Mouse (Mus musculus) liver, embryonic 11.5 days (tissue): ENCODE measurements around the gene Fkbp1a. TPM values are rescaled to one million over a fixed set of nuclear protein-coding genes. Genes with fewer than 3 reads are reported as not detected.

ENCODE experiments used
- ATAC-seq: fragments of 200-750 bp; cut with Nextera tagmentation; replicated peaks from 2 replicates; pipeline ENCODE4 v1.8.0; 2017; ENCODE audit warnings: moderate number of reproducible peaks, mild to moderate bottlenecking, moderate TSS enrichment, moderate library complexity; ENCODE audit not compliant: low FRiP score
- DNase-seq: peaks from one replicate; pipeline ENCODE4 v3.0.0-alpha.2; 2017; ENCODE audit warnings: low spot score
- H3K27ac ChIP-seq: fragments of 300-500 bp; sonication (generic); 2 replicates; pipeline ENCODE4 v1.5.1; 2014; ENCODE audit warnings: mild to moderate bottlenecking, low read depth, low read length, control low read depth
- H3K27me3 ChIP-seq: fragments of 300-500 bp; sonication (generic); replicated peaks from 2 replicates; pipeline ENCODE4 v1.6.1; 2014; ENCODE audit warnings: low read length, mixed read lengths; ENCODE audit not compliant: control insufficient read depth, insufficient read depth
- H3K36me3 ChIP-seq: fragments of 300-500 bp; sonication (generic); 2 replicates; pipeline ENCODE4 v1.6.1; 2014; ENCODE audit warnings: mild to moderate bottlenecking, low read length, moderate library complexity, mixed read lengths; ENCODE audit not compliant: control insufficient read depth, insufficient read depth
- H3K4me1 ChIP-seq: fragments of 300-500 bp; sonication (generic); replicated peaks from 2 replicates; pipeline ENCODE4 v1.6.1; 2014; ENCODE audit warnings: low read length, mixed read lengths; ENCODE audit not compliant: control insufficient read depth, insufficient read depth
- H3K4me2 ChIP-seq: fragments of 300-500 bp; sonication (generic); 2 replicates; pipeline ENCODE4 v1.6.1; 2014; ENCODE audit warnings: mild to moderate bottlenecking, control low read depth, moderate library complexity
- H3K4me3 ChIP-seq: fragments of 300-500 bp; sonication (generic); 2 replicates; pipeline ENCODE4 v1.5.1; 2014; ENCODE audit warnings: low read depth, low read length, control low read depth
- H3K9ac ChIP-seq: fragments of 300-500 bp; sonication (generic); 2 replicates; pipeline ENCODE4 v1.6.1; 2014; ENCODE audit warnings: low read depth, low read length, control low read depth
- H3K9me3 ChIP-seq: fragments of 300-500 bp; sonication (generic); 2 replicates; pipeline ENCODE4 v1.6.1; 2016; ENCODE audit warnings: low read length, inconsistent platforms, mixed read lengths; ENCODE audit not compliant: control insufficient read depth
- WGBS: fragments of 180-500 bp; shearing (Covaris S2); extraction: QIAGEN DNeasy Blood & Tissue Kit; methylation state at CpG from one replicate; pipeline ENCODE4 v1.1.7; 2014; 5-methylcytosine and 5-hydroxymethylcytosine counted together
- polyA plus RNA-seq: library from polyadenylated mRNA; unstranded; fragments of >200 nt; fragmentation: Nextera tagmentation; extraction: Ambion mirVana; gene quantifications from 2 replicates; pipeline ENCODE4 v1.2.1, GENCODE M21; 2014

Gene Fkbp1a
- polyA plus RNA-seq = 428 and 455 TPM in 2 replicates

DNA sequence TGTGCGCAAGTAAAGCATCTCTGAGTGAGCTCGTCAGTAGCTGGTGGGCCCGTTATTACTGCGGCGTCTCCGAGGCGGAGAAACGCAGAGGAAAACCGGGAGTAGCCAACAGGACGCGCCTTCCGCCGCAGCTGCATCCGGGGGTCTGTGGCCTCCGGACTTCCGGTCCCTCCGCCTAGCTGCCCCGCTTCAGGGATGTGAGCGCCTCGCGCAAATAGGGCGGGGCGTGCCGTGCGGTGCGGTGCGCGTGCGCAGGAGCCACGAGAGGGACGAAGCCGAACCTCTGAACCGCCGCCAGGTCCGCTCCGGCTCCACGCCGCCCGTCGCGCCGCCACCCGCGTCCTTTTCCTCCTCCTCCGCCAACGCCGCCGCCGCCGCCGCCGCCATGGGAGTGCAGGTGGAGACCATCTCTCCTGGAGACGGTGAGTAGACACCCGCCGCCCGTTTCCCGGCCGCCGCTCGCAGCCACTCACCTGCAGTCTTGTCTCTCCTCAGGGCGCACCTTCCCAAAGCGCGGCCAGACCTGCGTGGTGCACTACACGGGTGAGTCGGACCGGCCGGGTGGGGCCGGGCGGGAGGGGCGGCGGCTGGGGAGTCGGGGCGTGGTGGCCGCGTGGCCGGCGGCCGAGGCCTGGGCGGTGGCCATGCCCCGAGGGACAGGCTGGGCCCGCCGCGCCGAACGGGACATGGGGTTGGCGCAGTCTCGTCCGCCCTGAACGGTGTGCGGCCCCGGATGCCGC lies at the start of gene Fkbp1a:
Fkbp1a (plus strand) TSS at position 161 of the 740 bp plus-strand sequence.
- Histone ChIP-seq H3K27ac (peak within 1 kb of the TSS; percentile 91), H3K4me2 (peak within 1 kb of the TSS; percentile 91), H3K4me1 (peaks cover 25% of the 10 kb centered on the region), H3K27me3 (no peaks in the 10 kb centered on the region), H3K36me3 (peaks cover 13% of the 10 kb centered on the region; the same call in 1 of the 2 replicates), H3K9ac (peak within 1 kb of the TSS; percentile 95), H3K4me3 (peak within 1 kb of the TSS; percentile 94), H3K9me3 (no peaks in the 10 kb centered on the region)
- ATAC-seq (peak; percentile 95), DNase-seq (peak; percentile 92)
- under 1% methylated on average over 85 of the region's 93 CpGs for WGBS

DNA sequence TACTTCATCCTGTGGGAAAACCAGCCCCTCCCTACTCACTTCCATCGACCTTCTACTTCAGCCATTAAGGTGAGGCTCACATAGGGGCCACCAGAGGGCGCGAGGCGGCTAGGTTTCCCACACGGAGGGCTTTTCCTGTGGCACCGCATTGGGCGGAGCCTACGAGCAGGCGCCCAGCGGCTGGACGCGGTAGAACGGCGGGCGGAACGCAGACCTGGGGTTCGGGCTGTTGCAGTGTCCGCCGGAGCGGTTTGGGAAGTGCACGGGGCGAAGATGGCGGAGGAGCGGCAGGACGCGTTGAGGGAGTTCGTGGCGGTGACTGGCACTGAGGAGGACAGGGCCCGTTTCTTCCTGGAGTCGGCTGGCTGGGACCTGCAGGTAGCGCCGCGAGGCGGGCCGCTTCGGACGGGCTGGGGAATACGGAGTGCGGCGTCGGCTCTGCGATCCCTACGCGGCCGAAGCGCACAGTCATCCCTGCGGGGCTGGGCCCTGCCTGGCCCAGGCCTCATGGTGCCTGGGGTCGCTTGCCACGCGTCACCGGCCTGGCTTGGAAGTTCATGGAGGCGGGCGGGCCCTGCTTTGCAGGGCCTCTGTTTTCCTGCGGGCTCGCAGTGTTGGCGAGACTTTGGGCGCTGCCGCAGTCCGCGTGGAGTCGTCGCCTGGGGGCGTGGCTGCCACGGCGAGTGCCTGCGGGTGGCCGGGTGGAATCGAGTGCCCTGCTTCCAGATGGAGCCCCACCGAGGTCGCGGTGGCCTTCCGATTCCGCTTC lies 48.1 kb upstream of the Fkbp1a start, which contains the start of gene Nsfl1c:
Nsfl1c (plus strand) TSS at position 148 of the 769 bp plus-strand sequence.
- DNase-seq (peak; percentile 93), ATAC-seq (peak; percentile 100)
- H3K27me3 ChIP-seq = no peaks in the 10 kb centered on the region
- peaks cover 5% of the 10 kb centered on the region; the same call in 1 of the 2 replicates for H3K4me1 ChIP-seq
- peak within 1 kb of the TSS; percentile 82 for H3K4me3 ChIP-seq
- WGBS = under 1% methylated on average over 73 of the region's 73 CpGs
- peaks cover 8% of the 10 kb centered on the region for H3K36me3 ChIP-seq
- no peak within 1 kb of the TSS for H3K27ac ChIP-seq
- H3K4me2 ChIP-seq = peak within 1 kb of the TSS; percentile 74
- H3K9ac ChIP-seq = peak within 1 kb of the TSS; percentile 79
- H3K9me3 ChIP-seq = no peaks in the 10 kb centered on the region

DNA sequence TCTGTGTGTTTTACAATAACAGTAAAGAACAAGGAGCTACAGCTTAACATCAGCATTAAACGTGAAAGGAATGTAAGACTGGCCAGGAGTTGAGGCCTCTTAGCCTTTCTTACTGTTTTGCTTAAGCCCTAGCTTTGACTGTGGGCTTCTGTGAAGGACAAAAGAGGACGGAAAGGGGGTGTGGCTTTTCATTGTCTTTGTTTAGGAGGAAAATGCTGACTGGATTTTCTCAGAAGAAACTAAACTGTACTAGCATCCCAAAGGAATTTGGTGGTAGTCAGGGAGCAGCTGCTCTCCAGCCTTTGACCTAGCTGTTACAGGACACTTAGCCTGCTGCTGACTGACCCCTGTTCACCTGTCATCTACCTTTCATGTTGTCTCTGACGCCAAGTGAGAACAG lies 43.9 kb upstream of the Fkbp1a start:
- peaks cover 15% of the 10 kb centered on the region; the same call in 1 of the 2 replicates for H3K4me1 ChIP-seq
- H3K27me3 ChIP-seq = no peaks in the 10 kb centered on the region
- no peak overlapping the region for H3K9ac ChIP-seq
- no peaks in the 10 kb centered on the region for H3K9me3 ChIP-seq
- H3K36me3 ChIP-seq = peaks cover 25% of the 10 kb centered on the region
- DNase-seq = no peak
- H3K4me3 ChIP-seq = no peak overlapping the region
- no peak overlapping the region for H3K4me2 ChIP-seq
- no peak for ATAC-seq
- H3K27ac ChIP-seq = no peak overlapping the region
- 78% methylated on average over 3 of the region's 3 CpGs for WGBS

DNA sequence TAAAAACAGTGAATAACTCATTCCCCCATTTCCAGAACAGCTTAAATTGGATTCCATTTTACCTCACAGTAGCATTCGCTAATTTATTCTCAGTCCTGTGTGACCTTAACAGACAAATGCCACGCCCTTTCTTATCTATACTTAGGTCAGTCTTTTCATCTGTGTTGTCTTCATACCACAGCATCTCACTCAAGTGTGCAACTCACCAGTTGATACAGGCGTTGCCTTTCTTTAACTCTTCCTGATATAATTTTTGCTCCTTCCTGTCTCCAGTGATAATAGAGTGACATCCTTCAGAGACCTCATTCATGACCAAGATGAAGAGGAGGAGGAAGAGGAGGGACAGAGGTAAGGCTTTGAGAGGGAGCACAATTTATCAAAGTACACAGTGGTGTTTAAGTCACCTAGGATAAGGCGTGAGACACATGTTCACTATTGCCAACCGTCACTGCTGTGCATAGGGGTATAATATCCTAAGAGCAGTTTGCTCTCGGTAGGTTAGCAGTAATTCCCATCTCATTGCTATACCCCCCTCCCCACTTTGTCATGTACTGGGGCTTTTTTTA lies 41.8 kb upstream of the Fkbp1a start:
- Histone ChIP-seq H3K9me3 (no peaks in the 10 kb centered on the region), H3K36me3 (peaks cover 27% of the 10 kb centered on the region)
- peak; percentile 72 for ATAC-seq

DNA sequence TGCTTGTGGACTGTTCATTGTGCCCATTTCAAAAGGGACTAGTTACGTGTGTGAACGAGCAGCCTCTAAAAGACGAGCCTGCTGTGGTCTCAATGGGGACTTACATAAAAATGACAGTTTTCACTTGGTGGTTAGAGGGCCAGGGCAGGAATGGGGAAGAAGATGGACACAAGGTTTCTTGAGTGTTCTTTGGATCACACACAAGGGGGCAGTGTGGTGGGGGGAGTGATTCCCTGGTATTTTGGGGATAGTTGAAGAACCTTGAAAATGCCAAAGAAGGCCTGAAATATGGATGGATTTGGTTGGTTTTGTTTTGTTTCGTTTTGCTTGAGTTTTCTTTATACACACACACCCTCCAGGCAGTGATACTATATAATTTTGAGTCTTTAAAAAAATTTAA lies 38.1 kb upstream of the Fkbp1a start:
- DNase-seq (no peak), ATAC-seq (no peak)
- no peaks in the 10 kb centered on the region for H3K27me3 ChIP-seq
- H3K4me2 ChIP-seq = no peak overlapping the region
- peaks cover 10% of the 10 kb centered on the region; the same call in 1 of the 2 replicates for H3K4me1 ChIP-seq
- 82% methylated on average over 4 of the region's 4 CpGs for WGBS
- H3K27ac ChIP-seq = no peak overlapping the region
- H3K4me3 ChIP-seq = no peak overlapping the region
- no peak overlapping the region for H3K9ac ChIP-seq
- H3K9me3 ChIP-seq = no peaks in the 10 kb centered on the region
- H3K36me3 ChIP-seq = peaks cover 38% of the 10 kb centered on the region

More for the DNA sequence above, 41.8 kb upstream of the Fkbp1a start:
- Histone ChIP-seq H3K4me1 (peaks cover 11% of the 10 kb centered on the region; the same call in 1 of the 2 replicates), H3K4me3 (no peak overlapping the region), H3K27ac (no peak overlapping the region), H3K9ac (no peak overlapping the region), H3K27me3 (no peaks in the 10 kb centered on the region), H3K4me2 (no peak overlapping the region)
- 69% methylated on average over 6 of the region's 6 CpGs for WGBS
- no peak for DNase-seq

DNA sequence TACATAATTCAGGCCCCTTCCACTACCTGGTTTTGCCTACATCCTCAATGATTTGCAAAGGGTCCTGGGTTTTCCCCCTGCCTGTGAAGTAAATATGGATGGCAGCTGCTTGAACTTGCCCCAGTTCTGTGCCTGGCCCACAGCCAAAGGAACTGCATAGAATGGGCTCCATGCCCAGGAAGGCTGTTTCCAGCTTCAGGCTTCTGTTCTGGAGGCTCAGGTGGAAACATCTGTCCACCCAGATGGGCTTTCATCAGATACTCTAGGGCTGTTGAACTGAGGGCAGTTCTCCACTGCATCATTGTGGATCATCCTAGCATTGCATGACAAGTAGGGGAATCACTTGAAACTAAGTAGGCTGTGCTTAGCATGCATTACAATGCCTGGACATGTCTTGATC lies 30.1 kb upstream of the Fkbp1a start:
- H3K9me3 ChIP-seq = no peaks in the 10 kb centered on the region

DNA sequence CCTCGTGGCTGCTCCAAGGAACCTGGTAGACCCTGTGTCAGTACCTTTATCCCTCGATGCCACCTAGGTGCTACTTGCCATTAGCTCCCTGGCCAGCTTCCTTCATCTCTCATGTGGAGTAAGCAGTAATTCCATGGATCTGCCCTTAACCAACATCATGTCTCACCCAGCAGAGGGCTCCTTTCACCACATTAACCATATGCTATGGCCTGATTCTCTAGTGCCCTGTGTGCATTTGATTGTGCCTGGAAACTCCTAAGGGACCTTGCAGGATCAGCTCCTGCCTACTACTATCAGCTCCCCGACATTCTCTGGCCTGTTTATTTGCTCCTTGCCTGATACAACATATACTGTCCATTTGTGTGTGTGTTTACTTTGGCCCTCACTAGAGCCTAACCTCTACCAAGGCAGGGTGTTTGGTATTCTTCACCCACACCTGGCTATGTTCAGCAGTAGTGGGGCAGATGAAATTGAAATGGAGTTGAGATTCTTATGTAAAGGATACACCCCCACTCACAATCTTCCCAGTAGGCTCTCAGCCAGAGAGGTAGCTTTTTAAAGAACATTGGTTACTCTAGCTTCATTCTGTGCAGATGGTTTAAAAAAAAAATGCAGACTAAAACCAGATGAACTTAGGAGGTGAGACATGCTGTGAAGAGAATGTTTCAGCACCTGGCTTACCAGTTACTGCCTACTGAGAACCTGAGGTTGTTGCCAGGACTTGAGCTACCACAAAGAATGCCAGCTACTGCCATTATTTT lies 28.6 kb upstream of the Fkbp1a start:
- H3K36me3 ChIP-seq = peaks cover 34% of the 10 kb centered on the region
- no peaks in the 10 kb centered on the region for H3K4me1 ChIP-seq
- no peak overlapping the region for H3K27ac ChIP-seq
- H3K9me3 ChIP-seq = no peaks in the 10 kb centered on the region
- no peak overlapping the region for H3K4me3 ChIP-seq
- WGBS = 81% methylated on average over 3 of the region's 3 CpGs
- DNase-seq (no peak), ATAC-seq (no peak)
- no peak overlapping the region for H3K4me2 ChIP-seq
- no peaks in the 10 kb centered on the region for H3K27me3 ChIP-seq
- no peak overlapping the region for H3K9ac ChIP-seq

More for the DNA sequence above, 30.1 kb upstream of the Fkbp1a start:
- Histone ChIP-seq H3K27me3 (no peaks in the 10 kb centered on the region), H3K4me3 (no peak overlapping the region), H3K4me1 (no peaks in the 10 kb centered on the region), H3K36me3 (peaks cover 38% of the 10 kb centered on the region), H3K27ac (no peak overlapping the region), H3K4me2 (no peak overlapping the region), H3K9ac (no peak overlapping the region)
- ATAC-seq (no peak), DNase-seq (no peak)

DNA sequence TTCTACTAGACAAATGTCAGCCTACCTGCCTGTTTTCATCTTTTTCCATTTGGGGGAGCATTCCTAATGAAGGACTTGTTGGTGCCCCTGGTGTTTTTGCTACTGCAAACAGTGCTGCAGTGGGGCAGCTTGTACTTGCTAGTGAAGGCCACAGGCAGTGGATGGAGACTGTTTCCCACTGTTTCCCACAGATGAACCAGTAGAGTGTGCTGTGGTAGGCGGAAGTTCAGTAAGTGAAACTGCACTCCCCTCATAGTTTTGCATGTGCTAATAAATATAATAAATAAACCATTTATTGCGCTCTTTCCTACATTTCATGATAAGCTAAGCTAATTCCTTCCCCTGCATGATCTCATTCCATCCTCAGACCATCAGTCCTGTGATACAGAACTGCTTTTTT lies 23.3 kb upstream of the Fkbp1a start:
- no peak overlapping the region for H3K4me3 ChIP-seq
- DNase-seq (no peak), ATAC-seq (no peak)
- H3K4me1 ChIP-seq = peaks cover under 1% of the 10 kb centered on the region; the same call in 1 of the 2 replicates
- H3K4me2 ChIP-seq = no peak overlapping the region
- H3K27me3 ChIP-seq = no peaks in the 10 kb centered on the region
- H3K27ac ChIP-seq = no peak overlapping the region
- no peaks in the 10 kb centered on the region for H3K9me3 ChIP-seq
- WGBS = 87% methylated on average over 2 of the region's 2 CpGs
- H3K36me3 ChIP-seq = peaks cover 8% of the 10 kb centered on the region; the same call in 1 of the 2 replicates
- H3K9ac ChIP-seq = no peak overlapping the region
